Mouse (Mus musculus) G1E (cell line): ENCODE data around the gene 6330403K07Rik.

Source experiments
- CTCF ChIP-seq: IDR thresholded peaks from 2 replicates; pipeline ENCODE4 v1.5.1; 2012; ENCODE audit warnings: low read depth, low read length, inconsistent platforms, mixed read lengths
- GATA1 ChIP-seq: IDR thresholded peaks from 2 replicates; pipeline ENCODE4 v1.6.1; 2012; ENCODE audit warnings: borderline replicate concordance, low read length, inconsistent platforms, mixed read lengths

DNA sequence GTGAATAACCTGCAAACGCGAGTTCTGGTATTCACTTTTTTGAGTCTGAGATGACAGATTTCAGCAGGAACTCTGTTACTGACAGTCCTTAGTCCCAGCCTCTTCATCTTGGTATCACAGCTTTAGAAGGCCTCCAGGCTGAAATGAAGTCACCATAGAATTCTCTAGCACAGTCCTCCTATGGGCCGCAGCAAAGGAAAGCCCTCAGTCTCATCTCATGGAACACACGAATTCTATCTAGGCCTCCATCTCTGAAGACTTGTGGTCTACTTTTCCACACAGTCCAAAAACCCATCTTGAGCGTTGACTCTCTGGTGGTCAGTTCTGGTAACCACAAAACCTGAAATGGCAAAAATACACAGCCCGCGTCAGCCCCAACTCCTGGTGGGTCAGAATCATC, 1.2 kb downstream of the 6330403K07Rik start:
- no peak for TF ChIP-seq CTCF
- no peak for TF ChIP-seq GATA1
